Mouse (Mus musculus) naive thymus-derived CD4-positive, alpha-beta T cell, adult 2 months (primary cell): ENCODE results near the gene Lrrc31.

ENCODE experiments used
- DNase-seq: peaks from one replicate; pipeline ENCODE4 v3.0.0-alpha.2; 2011; ENCODE audit warnings: low read depth

The Lrrc31 gene

DNA sequence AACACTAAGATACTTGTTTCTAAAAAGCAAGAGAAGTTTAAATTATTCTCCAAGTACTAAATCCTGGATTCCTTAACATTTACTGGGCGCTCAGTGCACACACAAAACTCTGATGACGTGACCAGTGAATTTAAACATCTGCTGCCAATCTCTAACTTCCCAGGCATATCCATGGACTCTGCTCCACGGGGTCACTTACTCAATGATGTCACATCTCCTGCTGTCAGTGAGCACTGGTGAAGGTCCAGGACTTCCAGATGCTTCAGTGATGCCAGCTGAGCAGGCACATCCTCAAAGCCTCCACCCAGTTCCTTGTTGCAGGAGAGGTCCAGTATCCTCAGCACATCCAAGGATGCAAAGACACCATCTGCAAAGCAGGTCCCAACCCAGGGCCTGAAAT is 12.4 kb downstream of the Lrrc31 start:
- no peak for DNase-seq

DNA sequence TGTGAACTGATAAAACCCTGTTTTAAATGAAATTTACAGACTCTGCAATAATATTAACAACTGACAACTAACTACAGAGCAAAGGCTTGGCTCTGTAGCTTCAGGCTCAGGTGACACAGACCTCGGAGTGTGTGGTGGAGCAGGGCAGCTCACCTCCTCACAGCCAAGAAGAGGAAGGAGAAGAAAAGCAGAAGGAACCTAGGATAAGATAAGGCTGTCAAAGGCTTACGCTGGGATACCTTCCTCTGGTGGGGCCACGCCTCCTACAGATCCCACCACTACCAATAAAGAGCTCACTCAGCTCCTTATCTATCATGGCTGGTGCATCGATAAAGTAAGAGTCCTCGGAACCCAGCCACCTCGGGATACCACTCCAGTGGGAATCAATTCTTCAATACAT is 16.5 kb downstream of the Lrrc31 start:
- no peak for DNase-seq

DNA sequence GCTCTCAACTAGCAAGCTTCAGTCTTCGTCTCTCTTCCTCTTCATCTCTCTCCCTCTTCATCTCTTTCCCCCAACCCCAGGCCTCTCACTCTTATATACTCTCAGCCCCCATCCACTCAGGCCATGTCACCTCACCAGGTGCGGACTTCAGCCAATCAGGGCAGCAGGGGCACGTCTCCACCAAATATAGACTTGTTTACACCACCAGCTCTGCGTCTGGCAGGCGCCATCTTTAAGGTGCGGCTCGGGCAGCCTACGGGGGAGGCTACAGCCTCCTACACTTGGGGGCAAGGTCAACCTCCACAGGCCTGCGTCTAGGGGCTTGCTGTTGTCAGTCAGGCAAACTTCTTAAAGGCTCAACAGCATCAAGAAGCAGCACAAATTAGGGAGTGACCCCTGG is 41.2 kb downstream of the Lrrc31 start:
- DNase-seq: no peak

- no peak for DNase-seq
Measured at GRCm38 (mm10) chr3:30655937-30656336, 43.7 kb downstream of the Lrrc31 start.

- DNase-seq: peak; percentile 21
Measured at GRCm38 (mm10) chr3:30650062-30650841, 49.4 kb downstream of the Lrrc31 start.

DNA sequence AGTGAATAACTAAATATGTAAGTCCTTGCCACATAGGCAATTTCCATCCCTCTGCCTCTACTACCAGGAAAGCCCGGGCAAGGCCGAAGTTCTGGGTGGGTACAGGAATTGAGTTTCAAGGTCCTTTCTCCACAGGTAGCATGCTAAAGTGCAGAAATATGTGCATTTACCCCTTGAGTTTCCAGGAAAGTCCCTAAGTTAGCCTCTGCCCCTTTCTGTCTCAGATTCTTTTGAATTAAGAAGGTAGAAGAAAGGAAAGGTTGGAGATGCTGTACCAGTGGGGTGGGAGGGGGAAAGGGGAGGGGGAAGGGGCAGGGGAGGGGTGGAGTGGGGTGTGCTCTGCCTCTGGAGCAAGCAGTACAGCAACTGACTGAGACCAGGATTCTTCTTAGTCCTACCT is 51.2 kb downstream of the Lrrc31 start:
- DNase-seq: no peak

DNA sequence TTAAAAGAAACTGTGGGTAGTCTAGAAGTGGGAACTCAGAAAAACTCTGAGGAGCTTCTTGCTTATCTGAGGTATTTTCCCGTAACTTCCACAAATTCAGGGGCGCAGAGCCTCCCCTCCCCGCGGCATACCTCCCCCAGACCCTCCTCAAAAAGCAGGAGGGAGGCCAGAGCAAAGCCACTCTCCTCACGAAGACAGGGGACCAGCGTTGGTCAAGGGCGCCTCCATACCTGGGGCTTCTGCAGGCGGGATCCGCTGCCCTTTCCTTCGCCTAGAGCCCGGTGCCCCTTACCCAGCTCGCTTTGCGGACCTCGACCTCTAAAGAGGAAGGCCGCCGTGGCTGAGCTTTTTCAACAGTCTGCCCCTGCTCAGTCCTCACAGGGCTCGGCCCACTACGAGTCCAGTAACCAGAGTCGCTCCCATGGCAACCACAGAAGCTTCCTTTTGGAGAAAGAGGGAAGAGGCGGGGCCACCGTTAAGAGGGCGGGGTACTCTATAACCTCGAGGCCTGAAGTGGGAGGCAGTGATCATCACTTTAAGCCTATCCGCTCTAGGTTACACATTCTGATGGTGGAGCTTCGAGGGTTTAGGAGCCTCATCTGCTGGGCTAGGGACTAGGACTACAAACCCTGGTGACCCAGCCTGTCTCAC is 52.1 kb downstream of the Lrrc31 start, which contains the start of gene Lrrc34:
Gene Lrrc34, minus strand, starts transcription at position 430 of the 651 bp plus-strand sequence.
- DNase-seq: no peak

GRCm38 (mm10) chr3:30646761-30647160 is 52.9 kb downstream of the Lrrc31 start:
- no peak for DNase-seq

DNA sequence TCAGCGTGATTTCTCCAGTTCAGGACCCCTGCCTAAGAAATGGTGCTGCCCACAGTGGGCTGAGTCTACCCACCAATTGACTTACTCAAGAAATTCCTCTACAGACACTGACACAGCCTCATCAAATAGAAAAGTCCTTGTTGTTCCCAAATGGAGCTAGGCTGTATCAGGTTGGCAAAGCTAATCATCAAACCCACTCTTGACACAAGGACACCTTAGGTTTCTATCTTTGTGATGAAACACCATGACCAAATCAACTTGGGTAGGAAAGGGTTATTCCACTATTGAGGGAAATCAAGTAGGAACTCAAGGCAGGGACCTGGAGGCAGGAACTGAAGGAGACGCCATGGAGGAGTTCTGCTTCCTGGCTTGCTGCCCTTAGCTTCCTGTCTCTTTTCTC is 55.4 kb downstream of the Lrrc31 start, which contains the start of gene Lrriq4:
Gene Lrriq4, plus strand, starts transcription at position 301 of the 400 bp plus-strand sequence.
- no peak for DNase-seq

GRCm38 (mm10) chr3:30635629-30636028 is 64.0 kb downstream of the Lrrc31 start:
- DNase-seq: no peak

DNA sequence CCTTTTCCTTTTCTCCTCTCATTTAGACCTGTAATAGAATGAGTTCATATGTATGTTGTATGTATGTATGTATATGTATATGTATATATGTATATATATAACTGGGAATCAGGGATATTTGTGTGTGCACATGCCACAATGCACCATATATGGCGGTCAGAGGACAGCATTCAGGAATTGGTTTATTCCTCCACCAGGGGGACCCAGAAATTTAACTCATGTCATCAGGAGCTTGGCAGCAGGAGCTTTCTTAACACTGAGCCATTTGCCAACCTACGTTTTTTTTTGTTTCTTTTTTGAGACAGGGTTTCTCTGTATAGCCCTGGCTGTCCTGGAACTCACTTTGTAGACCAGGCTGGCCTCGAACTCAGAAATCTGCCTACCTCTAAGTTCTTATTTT is 66.0 kb downstream of the Lrrc31 start:
- DNase-seq: no peak
